Mouse (Mus musculus) spleen, adult 18-20 months (tissue): Measurements from ENCODE around the gene Pax5.
"Not testable (repeated sequence)": the region's sequence is repeated elsewhere in the genome, so short reads cannot be mapped to it uniquely, and the experiment has no call there.

Source experiments
- DNase-seq, 2 experiments: peaks; one replicate each; pipeline ENCODE4 v3.0.0; 2022; ENCODE audit warnings: mixed read lengths in 2 of 2

Gene Pax5

DNA sequence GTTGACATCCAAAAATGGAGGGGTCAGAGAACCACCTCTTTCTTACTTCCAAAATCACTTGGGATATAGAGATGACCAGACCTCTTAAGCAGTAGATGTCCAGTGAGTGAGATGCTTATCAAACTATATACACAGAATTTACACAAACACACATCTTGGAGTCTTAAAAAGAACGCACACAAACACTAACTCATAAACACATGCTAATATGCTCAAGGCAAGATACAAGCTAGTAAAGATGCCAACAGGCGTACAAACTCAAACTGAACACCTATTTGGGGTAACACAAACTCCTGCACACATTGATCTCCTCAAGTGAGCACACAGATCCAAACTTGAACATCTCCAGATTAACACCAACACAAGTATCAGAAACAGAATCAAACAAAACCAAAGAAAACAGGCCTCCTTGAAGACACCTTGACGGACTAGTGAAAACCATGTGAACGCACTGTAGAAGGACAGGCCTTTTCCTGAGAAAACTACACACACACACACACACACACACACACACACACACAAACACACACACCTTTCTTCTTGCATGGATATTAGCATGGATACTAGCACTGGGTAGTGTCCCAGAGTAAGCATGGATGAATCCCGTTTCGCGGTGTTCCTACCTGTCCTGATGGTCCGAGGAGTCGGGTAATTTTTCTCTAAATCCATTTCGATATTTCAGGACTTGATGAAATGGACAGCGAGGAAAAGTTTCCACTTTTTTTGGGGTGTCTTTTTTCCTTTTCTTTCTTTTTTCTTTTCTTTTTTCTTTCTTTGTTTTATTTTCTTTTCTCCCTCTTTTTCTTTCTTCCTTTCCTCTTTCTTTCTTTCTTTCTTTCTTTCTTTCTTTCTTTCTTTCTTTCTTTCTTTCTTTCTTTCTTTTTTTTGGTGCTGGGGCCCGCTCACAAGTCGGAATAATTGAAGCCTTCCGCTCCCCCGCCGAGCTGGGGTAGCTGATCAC lies at the start of gene Pax5:
TSS of gene Pax5 (minus strand) at position 748 of the 961 bp plus-strand sequence.
- DNase-seq, result no peak

DNA sequence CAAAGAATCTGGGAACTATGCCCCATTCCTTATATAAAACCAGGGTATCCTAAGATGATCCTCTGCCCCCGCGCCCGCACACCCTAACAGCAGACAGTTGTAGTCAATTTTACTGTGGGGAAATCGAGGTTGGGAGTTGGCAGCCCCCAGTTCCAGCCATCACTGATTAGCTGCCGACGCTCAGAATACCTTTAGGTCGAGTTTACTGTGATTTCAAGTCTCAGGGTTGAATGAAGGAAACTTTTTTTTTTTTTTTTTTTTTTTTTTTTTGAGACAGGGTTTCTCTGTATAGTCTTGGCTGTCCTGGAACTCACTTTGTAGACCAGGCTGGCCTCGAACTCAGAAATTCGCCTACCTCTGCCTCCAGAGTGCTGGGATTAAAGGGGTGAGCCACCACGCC lies 46.8 kb upstream of the Pax5 start:
- DNase-seq, result not testable (repeated sequence)

GRCm38 (mm10) chr4:44756134-44756951 lies 46.1 kb upstream of the Pax5 start:
- DNase-seq, result peak; percentile 87 to 92

DNA sequence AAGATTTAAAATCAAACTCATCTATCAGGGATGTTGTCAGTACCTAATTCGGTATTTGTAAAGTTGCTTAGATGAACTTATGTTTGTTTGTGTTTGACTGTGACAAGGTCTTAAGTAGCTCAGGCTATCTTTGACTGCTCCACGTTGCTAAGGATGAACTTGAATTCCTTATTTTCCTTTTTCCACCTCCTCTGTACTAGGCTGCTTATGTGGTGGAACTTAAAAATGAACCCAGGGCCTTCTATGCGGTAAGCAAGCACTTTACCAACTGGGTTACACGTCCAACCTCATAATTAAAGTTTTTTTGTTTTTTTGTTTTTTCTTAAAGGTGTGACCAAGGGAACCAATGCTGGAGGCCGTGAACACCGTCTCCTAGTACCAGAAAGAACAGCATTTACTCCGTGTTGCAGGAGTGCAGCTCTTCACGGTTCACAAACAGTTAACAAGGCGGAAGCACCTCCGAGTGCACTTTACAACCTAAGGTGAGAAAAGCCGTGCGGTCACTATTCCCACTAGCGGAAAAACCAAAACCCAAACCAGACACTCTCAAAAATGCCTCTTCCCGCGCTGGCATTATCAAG lies 45.4 kb upstream of the Pax5 start, which contains the start of gene Zcchc7:
TSS of gene Zcchc7 (plus strand) at position 325 of the 581 bp plus-strand sequence.
- DNase-seq, result no peak

- no peak for DNase-seq
Measured at GRCm38 (mm10) chr4:44740471-44740870, 30.2 kb upstream of the Pax5 start.

DNA sequence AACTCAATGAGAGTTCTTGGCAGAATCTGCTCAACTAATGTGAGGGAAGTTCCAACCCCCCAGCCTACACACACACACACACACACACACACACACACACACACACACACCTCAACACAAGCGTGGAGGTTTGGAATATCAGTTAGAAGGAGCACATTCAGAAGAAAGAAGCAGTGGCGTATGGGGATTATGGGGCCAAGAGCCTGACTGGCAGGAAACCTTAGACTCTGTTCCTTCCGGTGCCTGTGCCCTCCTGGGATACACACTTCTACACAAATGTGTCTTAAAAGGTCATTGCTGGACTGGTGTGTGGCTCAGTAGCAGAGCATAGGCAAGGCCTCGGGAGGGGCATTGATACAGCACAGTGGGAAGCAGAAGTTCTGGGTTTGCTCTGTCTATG lies 10.9 kb upstream of the Pax5 start:
- no peak for DNase-seq

- DNase-seq, result no peak
Measured at GRCm38 (mm10) chr4:44720046-44720445, 9.8 kb upstream of the Pax5 start.

DNA sequence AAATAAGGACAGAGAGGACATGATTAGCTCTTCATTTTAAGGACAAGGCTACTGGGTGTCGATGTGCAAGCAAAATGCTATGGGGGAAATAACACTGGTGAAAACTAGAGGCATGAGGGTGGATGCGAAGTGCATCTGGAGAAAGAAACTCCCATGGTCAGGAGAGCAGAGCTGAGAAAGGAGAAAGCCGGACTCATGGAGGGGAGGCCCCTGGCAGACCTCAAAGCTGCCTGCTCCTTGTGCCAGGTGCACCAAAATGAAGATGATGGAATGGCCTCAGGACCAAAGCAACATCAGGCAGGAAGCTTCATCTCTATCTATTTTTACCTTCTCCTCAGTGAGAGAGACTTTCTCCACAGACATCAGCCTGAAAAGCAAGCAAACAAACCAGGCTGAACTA lies 7.4 kb upstream of the Pax5 start:
- no peak for DNase-seq

GRCm38 (mm10) chr4:44716391-44716790 lies 6.1 kb upstream of the Pax5 start:
- DNase-seq, result no peak

DNA sequence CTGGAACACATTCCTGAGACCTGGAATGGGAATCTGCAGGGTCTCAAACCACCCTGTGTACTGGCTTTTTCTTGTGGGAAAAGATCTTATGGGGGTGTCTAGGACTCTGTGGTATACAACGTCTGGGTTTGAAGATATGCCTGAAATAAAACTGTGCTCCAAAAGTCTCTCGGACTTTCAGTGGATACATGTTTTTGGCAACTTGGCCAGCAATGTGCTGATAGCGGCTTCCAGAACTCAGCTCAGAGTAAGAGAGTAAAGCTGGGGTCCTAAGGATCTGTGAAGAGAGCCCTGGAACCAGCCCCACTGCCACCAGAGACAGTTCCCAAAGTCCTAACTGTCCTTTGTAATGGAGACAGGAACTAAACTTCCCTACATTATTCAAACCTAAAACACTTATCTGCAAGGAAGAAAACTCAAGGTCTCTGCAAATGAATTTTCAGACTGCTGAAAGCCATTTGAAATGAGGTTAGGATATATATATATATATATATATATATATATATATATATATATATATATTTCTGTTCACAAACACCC lies 5.4 kb upstream of the Pax5 start:
- DNase-seq, result no peak

- peak; percentile 47 to 60 for DNase-seq
Measured at GRCm38 (mm10) chr4:44714111-44714621, 3.9 kb upstream of the Pax5 start.

GRCm38 (mm10) chr4:44713554-44714051 lies 3.3 kb upstream of the Pax5 start:
- DNase-seq, result peak; percentile 20 to 47

- peak; percentile 61 to 65 for DNase-seq
Measured at GRCm38 (mm10) chr4:44712786-44713553, 2.7 kb upstream of the Pax5 start.

- DNase-seq, result peak; percentile 30 to 44
Measured at GRCm38 (mm10) chr4:44712051-44712700, 1.9 kb upstream of the Pax5 start.

DNA sequence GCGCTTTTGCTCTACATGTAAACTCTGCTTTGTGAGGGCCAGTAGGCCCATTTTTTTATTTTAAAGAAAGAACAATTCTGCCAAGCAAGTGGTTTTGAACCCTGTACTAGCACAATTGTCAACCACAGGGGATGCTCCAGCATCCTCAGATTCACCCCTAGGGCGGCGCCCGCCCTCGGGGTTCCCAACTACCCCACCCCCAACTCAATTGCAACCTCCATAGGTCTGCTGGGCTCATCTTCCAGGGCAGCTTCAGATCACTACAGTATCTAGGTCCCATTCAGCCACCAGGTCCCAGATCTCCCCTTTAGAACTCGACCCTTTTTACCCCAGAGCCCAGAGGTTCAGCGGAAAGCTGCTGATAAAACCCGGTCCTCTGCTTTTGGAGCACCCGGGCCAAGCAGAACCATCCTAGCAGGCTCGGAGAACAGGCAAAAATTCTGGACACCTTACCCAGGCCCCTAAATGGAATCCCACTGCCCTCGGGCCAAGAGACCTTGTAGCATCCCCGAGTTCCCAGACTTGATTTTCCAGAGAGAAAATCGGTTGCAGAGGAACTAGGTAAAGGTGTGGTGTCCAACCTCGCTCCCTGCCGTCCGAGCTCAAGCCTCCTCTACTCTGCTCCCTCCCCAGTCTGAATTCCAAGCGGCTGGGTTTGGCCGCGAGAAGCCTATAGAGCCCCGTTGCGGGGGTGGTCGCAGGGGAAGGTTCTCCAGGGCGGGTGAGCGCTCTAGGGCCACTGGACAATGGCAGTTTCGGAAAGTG lies 1.0 kb upstream of the Pax5 start:
- DNase-seq, result peak; percentile 43 to 50

GRCm38 (mm10) chr4:44710701-44711097 lies 412 bp upstream of the Pax5 start:
- DNase-seq, result peak; percentile 76 to 82

- DNase-seq, result peak; percentile 40 to 52
Measured at GRCm38 (mm10) chr4:44709091-44709695, 1.1 kb downstream of the Pax5 start.

DNA sequence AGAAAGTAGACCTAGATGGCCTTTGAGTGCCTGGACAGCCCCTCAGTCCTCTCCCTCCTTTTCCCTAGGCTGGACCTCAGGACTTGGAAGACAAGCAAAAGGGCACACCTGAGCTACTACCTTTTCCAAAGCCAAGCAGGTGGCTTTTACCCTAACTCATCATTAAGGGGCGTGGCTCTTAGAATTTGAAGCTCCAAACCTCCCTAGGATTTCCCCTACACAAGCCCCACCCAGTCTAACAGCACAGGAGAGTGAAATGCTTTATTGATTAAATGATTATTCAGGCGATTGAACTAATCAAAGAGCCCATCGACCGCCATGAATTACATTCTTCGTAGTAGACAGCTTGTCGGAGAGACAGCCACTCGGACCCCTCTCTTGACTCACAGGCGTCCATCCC lies 2.0 kb downstream of the Pax5 start:
- no peak for DNase-seq

DNA sequence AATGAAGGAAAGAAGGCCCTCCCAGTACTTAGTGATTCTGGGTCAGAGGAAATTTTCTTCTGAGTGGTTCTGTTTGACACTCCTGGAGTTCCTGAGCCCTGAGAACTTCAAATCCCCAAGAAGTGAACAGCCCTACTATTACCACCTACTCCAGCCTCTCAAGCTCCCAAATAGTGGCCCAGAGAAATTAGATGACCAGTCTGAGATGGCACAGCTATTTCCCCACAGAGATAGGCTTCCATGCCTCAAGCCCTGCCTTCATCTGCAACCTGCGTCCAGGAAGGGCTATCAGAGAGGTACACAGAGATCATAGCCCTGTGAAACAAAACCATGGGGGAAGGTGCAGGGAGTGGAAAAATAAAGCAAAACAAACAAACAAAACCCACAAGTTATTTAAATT lies 3.4 kb downstream of the Pax5 start:
- DNase-seq, result no peak

DNA sequence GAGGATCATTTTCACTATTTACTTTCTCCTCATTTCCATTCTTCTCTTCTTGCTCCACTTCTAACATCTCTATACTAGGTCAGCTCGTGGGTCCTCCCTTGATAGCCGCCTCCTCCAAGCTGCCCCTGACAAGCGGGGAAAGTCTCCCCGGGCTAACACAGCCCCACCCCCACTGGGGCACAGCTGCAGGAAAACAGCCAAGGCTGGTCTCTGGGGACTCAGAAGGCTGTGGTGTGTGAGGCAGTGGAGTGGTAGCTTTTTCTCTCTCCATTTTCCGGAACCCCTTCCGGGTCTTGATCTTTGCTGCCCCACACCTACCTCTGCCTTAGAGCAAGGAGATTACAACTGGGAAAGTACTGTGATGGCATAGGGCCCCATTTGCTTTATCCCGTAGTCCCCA lies 4.3 kb downstream of the Pax5 start:
- peak; percentile 79 to 83 for DNase-seq
